Mouse (Mus musculus) brain, adult 2 months (tissue): ENCODE measurements at regions not wholly inside any gene's neighbourhood (a gene's known extent, or its start where the extent isn't known, plus 50 kb on each side); places are given as distances from the start of the nearest gene placed in this dataset.

Experiments
- DNase-seq: peaks from one replicate; pipeline ENCODE4 v3.0.0; 2011; ENCODE audit warnings: low read depth, low spot score

GRCm38 (mm10) chr2:95142151-95142550 lies 704.2 kb upstream of the Api5 start:
- no peak for DNase-seq

GRCm38 (mm10) chr2:95140116-95140515 lies 702.2 kb upstream of the Api5 start:
- DNase-seq, result peak; percentile 82

GRCm38 (mm10) chr2:95136636-95137035 lies 698.7 kb upstream of the Api5 start:
- DNase-seq, result peak; percentile 64

GRCm38 (mm10) chr2:95131181-95131580 lies 693.2 kb upstream of the Api5 start:
- peak; percentile 67 for DNase-seq

GRCm38 (mm10) chr2:95128721-95129120 lies 690.8 kb upstream of the Api5 start:
- peak; percentile 39 for DNase-seq

GRCm38 (mm10) chr2:95119544-95119943 lies 681.6 kb upstream of the Api5 start:
- DNase-seq, result no peak

- DNase-seq, result peak; percentile 39
Observed at GRCm38 (mm10) chr2:95097055-95097454, 659.1 kb upstream of the Api5 start.

GRCm38 (mm10) chr2:95054636-95055035 lies 616.7 kb upstream of the Api5 start:
- DNase-seq, result peak; percentile 2

GRCm38 (mm10) chr2:95053866-95054265 lies 615.9 kb upstream of the Api5 start:
- no peak for DNase-seq
